Mouse (Mus musculus): Measurements from ENCODE around the gene Myo16.

GRCm38 (mm10) chr8:10462271-10462670, 308.6 kb downstream of the Myo16 start:
- TF ChIP-seq CTCF (IDR thresholded peaks at IDR 0.05; ENCODE audit: extremely low read depth, insufficient read length, insufficient replicate concordance, low read depth, low read length): no peak
- no peak for TF ChIP-seq POLR2A (IDR thresholded peaks at IDR 0.05; ENCODE audit: low read depth, low read length)

Measured in small intestine, adult 2 months (tissue).